Mouse (Mus musculus): Measurements from ENCODE around the gene Fto.

The Fto gene

DNA sequence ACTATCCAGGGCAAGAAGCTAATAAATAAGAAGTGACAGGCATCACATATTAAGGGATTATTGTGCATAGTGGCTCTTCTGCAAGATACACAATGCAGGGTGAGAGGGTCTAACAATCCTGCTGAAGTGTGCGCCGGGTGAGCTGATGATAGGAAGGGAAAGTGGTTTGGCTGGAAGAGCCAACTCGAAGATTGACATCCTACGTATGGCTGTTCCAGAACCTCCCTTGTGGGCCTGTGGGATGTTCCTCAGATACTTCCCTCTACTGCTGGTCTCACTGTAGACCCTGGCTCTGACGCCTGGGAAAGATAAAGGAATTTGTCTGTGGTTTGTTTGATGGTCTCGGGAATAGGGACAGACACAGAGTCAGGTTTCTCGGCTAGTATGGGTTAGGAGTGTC lies 297.9 kb downstream of the Fto start:
- DNase-seq (ENCODE audit: low spot score in 2 of 2) = no peak

DNA sequence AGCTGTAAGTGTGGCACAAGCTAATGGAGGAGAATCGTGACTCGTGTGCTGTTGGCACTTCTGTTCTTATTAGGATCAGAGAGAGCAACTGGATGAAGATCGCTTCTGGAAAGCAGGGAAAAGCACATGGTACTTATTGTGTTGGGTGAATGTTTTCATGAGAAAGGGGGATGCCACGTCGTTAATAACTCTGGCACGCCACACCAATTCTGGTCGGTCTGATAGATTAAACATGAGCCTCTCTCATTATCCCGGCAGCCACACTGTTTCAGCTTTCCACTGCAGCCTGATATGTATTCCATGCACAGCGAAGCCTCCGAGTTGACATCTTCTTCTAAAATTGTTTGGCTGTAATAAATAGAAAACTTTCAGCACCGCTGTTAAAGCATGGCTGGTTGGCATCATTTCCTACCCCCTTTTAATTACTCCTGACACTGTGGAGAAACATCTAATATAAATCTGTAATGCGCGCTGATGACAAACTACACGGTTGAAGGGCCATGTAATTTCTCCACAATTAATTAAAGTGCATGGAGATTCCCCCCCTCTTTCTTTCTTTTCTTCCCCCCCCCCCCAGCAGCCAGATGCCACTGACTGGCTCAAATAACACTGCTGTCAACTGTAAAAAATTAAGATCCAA lies 298.5 kb downstream of the Fto start:
- no peak for DNase-seq (ENCODE audit: low spot score in 2 of 2)

DNA sequence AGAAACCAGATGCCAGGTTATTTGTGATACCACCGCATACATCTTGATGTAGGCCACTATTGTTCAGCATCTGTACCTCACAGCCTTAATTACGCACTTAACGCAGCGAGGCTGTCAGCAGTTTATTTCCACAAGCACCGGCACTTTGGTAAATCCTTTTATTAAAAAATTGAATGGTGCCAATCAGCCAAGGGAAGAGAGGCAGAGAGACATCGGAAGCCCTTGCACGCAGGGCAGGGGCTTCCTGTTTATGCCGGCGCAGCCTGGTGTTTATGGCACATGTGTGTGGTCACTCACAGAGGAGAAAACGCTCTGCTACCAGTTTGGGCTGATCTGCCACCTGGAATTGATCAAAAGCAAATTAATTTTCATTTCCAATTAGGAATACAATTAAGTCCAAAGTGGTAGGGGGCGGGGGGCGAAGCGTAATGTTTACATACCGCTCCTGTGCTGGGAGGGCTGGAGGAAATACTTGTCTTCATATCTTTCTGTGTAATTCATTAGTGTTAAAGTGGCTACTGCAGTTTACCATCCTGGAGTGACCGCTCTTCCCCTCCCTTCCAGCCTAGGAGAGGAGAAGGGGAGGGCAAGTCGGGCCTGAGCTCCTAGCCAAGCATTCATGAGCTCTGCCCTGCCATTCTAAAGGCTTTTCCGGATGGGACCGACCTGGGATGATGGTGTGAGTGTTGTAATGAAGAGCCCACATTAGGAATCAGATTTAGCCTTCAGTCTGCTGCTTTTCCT lies 299.2 kb downstream of the Fto start:
- DNase-seq (ENCODE audit: low spot score in 2 of 2) = no peak

DNA sequence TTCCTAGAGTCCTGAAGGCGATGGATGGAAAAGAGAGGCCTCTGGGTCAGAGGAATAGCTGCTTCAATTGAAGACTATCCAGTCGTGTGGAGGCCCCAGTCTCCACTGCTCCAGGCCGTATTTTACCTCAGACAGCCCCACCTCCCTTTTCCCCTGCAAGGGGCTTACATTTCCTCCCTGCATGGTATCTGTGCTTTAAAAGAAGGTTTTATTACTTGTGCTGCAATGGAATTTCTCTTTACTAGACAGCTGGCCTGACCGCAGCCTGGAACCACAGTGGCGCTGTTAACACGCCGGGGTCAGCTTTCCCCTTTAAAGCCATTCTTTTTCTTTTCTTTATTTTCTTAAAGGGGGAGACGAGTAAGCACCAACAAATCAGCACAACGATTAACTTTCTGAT lies 300.3 kb downstream of the Fto start:
- no peak for DNase-seq (ENCODE audit: low spot score in 2 of 2)

DNA sequence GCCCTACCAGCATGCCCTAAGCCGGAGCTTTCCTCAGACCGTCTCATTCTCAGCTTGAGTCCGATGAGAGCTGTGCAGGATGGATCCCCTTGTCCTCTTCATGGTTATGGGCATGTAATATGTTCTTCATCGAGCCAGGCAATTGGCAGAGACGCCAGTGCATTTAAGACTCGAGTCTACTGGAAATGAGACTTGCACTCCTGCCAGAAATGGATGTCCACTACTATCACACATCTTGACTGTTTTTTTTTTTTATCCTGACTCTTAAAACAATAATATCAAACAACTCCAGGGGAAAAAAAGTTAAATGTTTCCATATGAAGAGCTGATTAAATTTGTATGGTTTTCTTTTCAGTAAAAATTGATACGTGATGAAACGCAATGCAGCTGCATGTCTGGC lies 301.9 kb downstream of the Fto start:
- DNase-seq (ENCODE audit: low spot score in 2 of 2) = no peak

DNA sequence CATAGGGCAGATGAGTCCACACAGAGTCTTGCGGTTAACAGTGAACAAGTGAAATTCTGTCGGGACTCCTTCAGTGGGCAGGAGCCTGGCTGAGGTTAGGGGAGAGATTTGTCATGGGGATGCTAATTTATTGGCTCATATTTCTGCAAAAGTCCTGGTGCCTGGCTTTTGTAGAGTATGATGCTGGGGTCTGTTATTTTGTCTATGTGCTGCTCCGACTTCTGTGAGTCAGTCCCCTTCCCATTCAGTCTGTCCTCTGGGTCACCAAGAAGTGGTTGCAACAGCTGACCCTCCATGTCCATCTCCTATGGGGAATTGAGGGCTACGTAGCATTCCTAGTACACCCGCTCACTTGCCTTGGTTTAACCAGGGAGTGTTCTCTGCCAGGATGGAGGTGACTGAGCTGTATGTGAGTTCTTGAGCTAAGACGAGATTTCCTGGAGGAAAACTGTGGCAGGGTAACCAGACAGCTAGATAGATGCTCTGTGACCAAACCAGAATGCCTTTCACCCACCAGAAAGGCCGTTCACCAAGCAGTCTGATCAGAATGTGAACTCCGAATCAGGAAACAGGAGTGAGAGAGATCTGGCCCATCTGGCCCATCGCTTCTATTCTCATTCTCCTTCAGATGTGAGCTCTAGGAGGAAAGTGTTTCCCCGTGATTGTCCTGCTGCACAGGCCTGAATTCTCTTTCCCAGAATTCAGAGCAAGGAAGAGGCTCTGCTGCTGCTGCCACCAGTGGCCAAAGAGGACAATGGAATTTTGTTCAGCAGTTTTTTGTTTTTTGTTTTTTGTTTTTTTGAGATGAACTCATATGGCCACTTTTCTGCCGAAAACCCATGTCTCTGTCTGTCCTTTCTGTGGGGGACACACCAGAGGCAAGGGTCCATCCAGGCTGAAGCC lies 302.7 kb downstream of the Fto start:
- no peak for DNase-seq (ENCODE audit: low spot score in 2 of 2)

DNA sequence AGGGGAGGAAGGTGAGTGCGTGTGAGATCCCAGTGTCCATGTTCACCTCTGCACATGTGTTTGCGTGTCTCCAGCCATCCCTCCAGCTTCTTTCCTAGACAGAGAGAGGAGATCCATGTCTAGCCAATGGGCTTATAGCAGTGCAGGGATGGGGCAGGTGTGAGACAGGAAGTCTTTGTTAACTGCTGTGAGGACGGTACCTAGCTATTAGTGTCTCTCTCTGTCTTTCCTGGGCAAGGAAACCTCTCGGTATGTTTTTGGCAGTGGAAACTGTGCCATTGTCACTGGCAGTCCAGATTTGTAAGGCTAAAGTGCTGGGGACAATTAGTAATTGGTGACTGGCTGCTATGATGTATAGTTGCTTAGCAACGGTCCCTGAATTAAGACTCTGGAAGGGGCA lies 304.4 kb downstream of the Fto start:
- no peak for DNase-seq (ENCODE audit: low spot score in 2 of 2)

DNA sequence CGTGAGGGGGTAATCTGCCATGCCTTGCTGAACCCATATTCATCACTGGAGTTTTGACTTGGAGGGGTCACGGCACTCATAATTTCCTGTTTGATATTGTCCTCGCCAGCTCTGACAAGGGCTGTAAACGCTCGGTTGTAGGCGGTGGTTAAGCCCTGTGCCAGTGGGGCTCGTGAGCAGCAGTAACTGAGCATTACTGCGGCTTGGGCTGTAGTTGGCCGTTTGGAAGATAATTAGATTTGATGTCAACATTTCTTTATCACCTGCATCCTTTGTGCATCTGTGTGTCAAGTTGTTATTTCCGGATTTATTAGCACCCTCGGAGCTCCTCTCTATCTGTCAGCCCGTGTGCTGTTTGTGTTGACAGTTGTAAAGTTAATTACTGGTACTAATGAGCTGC lies 309.4 kb downstream of the Fto start:
- DNase-seq (ENCODE audit: low spot score in 2 of 2) = no peak

DNA sequence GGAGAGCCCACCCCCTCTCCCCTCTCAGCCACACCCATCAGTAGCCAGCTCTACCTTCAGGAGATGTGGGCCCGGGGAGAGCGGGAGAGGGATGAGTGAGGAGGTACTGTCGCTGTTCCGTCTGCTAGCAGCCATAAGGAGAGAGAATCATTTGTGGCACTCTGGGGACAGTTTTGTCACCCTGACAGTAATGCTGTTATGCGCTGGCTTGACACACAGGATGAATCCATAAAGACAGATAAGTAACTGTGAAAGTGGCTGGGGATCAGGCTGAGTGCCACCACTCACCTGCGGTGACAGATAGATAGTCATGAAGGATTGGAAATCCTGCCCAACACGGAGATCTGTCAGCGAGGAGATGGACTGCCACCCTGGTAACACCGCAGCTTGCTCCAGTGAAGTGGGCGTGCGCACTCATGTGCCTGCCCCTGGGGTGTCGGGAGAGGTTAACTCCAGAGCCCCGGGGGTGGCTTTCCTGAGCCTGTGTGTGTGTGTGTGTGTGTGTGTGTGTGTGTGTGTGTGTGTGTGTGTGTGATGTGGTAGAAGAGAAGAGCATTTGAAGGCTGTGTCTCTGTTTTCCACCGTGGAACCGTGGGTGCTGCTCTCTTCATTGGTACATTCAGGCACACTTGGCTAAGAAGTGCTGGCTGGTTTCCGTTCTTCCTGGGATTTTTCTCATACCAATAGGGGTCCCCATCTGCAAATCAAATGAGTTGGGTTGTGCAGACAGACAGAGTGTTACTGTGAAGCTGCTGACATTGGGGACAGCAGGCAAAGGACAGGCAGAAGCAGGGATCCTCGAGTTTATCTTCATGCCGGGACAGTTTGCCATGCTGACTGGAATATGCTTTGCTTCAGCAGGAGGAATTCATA lies 312.6 kb downstream of the Fto start:
- DNase-seq (ENCODE audit: low spot score in 2 of 2) = no peak

DNA sequence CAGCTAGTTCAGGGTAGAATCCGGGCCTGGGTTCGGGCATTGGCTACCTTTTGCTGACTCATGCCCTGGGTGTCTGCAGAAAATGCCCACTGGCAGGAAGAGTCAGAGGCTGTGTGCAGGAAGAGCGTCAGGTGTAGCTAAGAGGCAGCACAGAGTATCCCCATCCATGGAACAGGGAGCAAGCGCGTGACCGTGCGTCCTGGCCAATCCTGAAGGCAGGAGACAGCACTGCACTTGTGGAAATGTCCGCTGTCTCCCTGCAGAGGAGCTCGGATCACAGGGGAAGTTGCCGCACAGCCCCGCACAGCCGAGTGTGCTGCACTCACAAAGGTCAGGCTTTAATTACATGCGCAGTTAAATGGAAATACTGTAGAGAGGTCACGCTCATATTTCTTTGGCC lies 316.3 kb downstream of the Fto start:
- no peak for DNase-seq (ENCODE audit: low spot score in 2 of 2)

DNA sequence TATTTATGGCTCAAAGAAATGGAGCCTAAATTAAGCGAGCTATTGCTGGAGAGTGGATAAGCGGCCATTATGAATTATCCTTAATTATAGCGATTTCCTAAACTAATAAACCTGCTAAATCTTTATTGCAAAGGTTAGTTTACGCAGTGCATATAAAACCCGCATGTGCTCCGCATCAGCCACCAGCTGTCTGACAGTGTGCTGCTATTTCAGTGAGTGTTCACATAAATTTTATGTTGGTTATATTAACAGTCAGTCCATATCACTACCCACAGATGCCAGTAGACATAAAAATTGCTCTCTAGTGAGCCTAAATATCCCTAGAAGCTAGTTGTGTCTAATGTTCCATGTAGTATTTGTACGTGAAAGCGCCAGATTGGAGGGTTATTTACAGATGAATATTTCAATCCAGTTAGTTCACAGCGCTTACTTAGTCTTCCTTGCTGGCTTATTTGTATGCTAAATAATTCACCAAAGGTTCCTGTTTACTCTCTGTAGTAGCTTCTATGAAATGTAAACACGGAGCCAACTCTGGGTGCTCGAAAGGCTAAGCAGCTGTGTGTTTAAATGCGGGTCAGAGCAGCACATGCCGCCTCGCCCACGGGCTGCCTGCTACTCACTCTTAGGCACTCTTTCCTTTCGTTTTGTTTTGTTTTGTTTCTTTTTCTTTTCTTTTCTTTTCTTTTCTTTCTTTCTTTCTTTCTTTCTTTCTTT lies 317.2 kb downstream of the Fto start:
- no peak for DNase-seq (ENCODE audit: low spot score in 2 of 2)

DNA sequence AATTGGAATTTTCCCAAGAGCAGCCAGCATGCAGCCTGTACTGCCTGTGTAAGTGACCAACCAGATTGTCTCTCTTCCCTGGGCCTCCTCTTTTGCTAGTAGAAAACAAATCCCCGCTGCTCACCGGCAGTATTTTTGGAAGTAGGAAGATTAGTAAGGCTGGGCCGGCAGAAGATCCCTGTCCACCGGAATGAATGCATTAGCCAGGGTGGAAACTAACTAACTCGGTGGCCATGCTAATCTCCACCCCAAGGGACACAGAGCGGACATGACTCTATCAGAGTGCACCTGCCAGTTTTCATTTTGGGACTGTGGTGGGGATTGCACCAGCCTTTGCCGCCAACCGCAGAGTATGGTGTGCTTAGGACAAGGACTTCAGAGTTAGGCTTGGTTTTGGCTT lies 319.1 kb downstream of the Fto start:
- no peak for DNase-seq (ENCODE audit: low spot score in 2 of 2)

DNA sequence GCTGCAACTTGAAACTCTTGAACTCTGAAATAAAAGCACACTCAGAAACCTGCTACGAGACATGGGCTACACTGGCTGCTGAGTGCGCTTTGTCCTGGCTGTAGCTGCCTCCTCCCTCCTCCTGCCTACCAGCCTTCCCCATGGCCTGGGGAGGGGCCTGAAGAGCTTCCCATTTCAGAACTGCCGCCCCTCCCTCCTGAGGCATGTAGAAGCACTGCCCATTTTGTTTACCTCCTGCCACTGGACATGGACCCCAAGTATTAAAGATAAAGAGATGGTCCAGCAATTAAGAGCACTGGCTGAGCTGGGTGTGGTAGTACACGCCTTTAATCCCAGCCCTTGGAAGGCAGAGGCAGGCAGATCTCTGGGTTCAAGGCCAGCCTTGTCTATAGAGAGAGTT lies 322.1 kb downstream of the Fto start:
- no peak for DNase-seq (ENCODE audit: low spot score in 2 of 2)

DNA sequence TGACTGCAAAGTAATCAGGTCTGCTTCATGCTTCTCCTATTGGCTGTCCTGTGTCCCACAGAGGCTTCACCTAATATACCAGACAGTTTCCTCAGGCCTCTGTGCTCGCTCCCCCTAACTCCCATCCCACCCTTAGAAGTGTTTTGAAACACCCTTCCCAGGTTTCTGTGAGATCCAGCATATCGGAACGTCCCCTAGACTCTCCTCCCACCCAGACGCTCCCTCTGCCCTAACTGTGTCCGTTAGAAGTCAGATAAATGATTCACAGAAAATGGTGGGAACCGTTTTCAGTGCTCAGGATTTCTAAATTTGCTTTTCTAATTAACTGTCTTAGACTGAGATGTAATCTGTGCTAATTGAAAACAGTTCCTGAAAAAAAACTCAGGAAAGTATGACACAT lies 323.6 kb downstream of the Fto start:
- no peak for DNase-seq (ENCODE audit: low spot score in 2 of 2)

DNA sequence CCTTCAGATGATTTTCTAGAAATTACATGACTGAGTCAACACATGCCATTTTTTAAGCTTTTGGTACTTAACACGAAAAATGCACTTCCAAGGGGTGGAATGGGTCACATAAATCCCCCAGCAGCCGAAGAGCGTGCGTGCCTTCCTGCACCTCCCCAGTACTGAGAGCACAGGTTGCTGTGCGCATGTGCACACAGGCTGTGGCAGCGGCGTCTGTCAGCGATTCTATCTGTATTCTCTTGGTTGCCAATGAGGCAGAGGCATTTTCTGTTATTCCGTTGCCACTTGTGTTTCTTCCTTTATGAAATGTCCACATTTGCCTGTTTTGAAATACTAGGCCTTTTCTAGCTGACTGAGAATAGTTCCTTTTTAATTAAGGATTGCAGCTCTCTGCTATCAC lies 324.4 kb downstream of the Fto start:
- no peak for DNase-seq (ENCODE audit: low spot score in 2 of 2)

DNA sequence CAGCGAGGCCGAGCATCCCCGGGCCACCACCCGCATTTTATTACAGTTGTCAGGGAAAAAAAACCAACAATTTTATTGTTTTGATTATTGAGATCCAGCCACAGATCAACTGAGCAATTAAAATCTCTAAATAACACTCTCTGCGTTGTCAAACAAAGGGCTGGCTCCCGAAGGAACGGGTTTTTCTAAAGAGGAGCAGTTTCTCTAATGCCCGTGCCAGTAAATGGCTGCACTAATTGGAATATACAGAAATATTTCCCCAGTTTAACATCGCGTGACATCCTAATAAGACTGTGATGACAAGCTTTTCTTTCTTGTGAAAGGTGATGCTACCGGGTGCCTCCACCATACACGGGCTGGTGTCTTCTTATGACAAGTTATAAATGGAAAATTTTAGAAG lies 324.9 kb downstream of the Fto start:
- no peak for DNase-seq (ENCODE audit: low spot score in 2 of 2)

DNA sequence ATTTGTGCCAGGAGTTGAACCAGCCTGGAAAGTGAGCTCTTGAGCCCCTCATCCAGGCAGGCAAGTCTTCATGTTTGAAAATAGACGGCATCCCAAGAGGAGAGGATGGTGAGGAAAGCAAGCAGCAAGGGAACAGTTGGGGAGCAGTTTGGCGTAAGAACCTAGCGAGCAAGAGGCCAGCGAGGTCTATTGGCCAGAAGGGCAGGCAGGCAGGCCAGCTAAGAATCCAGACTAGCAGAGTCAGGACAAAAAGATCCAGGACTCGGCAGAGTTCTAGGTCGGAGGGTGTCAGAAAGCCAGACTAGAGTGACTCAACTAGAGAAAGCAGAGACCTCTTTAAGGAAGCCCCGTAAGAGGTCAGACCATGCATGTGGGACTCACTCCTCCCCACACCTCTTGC lies 327.1 kb downstream of the Fto start:
- peak in 1 of 2 experiments; percentile 54 for DNase-seq (ENCODE audit: low spot score in 2 of 2)

DNA sequence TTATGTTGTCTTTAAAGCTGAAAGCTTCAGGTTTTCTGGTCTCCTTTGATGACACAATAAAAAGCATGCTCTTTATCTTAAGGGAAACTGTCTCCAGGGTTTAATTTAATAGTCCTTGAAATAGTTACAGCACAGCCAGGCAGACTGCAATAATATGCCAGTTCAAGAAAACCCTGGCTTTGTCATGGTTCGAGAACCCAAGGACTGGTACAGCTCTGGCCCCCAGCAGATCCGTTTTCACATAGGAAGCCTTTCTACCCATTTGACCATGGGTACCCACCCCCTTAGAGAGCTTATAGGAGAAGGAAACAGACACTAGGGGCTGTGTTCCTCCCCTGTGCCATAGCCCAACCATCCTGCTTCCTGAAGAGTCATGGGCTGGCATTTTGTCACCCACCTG lies 332.2 kb downstream of the Fto start:
- DNase-seq (ENCODE audit: low spot score in 2 of 2) = no peak

DNA sequence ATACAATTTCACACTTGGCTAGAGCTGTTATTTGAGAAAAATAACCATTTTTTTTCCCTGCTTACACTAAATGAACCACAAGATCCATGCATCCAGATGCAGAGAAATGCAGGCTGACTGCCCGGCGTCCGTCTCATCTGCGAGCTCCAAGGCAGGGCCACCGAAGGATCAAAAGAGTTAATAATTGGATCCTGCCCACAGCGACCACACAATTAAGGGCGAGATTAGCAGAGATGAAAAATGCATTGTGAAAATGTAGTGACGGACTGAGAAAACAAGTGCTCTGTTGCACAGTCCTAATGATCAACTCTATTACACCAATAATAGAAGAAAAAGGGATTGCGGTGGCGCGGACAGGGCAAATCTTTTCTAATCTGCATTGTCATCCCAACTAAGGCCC lies 334.6 kb downstream of the Fto start:
- DNase-seq (ENCODE audit: low spot score in 2 of 2) = no peak

DNA sequence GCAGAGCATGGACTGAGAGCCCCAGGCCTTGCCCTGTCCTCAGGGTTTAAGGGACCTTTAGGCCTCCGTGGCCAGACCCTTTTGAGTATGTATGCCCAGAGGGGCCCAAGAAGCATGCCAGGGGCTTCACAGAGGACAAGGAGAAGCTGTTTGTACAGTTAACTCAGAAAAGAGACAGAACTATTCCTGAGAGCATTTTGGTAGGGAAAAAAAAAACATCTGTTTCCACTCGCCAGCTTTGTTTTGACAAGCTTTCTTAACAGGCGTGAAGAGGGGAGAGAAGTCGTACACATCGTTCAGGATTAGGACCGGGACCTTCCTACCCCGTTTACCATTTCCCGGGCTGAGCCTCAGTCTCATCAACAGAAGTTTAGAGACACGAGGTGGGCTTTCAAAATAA lies 335.5 kb downstream of the Fto start:
- no peak for DNase-seq (ENCODE audit: low spot score in 2 of 2)

DNA sequence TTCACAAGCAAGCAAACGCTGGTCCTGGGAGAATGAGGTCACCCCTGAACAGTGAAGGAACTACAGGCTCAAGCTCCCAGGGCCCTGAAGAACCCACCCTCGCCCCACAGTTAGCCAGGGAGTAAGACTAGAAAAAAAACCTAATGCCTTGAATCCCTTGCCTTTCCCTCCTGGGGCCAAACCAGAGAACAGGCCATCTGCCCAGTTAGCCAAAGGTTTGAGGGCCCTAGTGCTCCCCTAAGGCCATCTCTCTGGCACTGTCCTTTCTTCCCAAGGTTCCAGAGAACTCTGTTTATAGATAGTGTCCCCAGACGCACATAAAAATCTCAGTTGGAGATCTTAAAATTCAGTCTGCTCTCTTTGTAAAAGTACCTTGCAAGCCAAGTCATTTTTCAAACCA lies 340.2 kb downstream of the Fto start:
- peak in 1 of 2 experiments; percentile 48 for DNase-seq (ENCODE audit: low spot score in 2 of 2)
